Mouse (Mus musculus) frontal cortex, adult 2 months (tissue): ENCODE data around the gene Sacm1l. TPM values are rescaled to one million over a fixed set of nuclear protein-coding genes. Genes with fewer than 3 reads are reported as not detected.

Experiments used
- DNase-seq, 2 experiments: peaks; one replicate each; pipeline ENCODE4 v3.0.0; 2022; ENCODE audit warnings: low spot score in 1 of 2; ENCODE audit errors: extremely low spot score in 1 of 2
- polyA plus RNA-seq: library from polyadenylated mRNA; depleted of rRNA; stranded (reverse); fragments of >200 nt; gene quantifications from 2 replicates; pipeline ENCODE4 v1.2.3, GENCODE M21; 2012

Sacm1l gene
- polyA plus RNA-seq, 1 experiment, result 40.8 TPM

- DNase-seq, result no peak
These were observed 10.3 kb downstream of the Sacm1l start for GRCm38 (mm10) chr9:123539823-123540222.

GRCm38 (mm10) chr9:123554599-123554998, 25.0 kb downstream of the Sacm1l start:
- DNase-seq, result no peak

GRCm38 (mm10) chr9:123577360-123578192, 48.0 kb downstream of the Sacm1l start:
- DNase-seq, result no peak

GRCm38 (mm10) chr9:123589240-123589910, 59.8 kb downstream of the Sacm1l start:
- no peak for DNase-seq

GRCm38 (mm10) chr9:123595194-123595593, 65.6 kb downstream of the Sacm1l start:
- DNase-seq, result no peak

GRCm38 (mm10) chr9:123596910-123597309, 67.4 kb downstream of the Sacm1l start:
- no peak for DNase-seq

GRCm38 (mm10) chr9:123597376-123597775, 67.8 kb downstream of the Sacm1l start:
- no peak for DNase-seq

GRCm38 (mm10) chr9:123601529-123601928, 72.0 kb downstream of the Sacm1l start:
- DNase-seq, result no peak

GRCm38 (mm10) chr9:123620311-123621098, 90.9 kb downstream of the Sacm1l start:
- no peak for DNase-seq

- no peak for DNase-seq
These were observed 95.2 kb downstream of the Sacm1l start for GRCm38 (mm10) chr9:123624741-123625140.

GRCm38 (mm10) chr9:123625821-123626220, 96.3 kb downstream of the Sacm1l start:
- DNase-seq, result no peak

- no peak for DNase-seq
These were observed 102.1 kb downstream of the Sacm1l start for GRCm38 (mm10) chr9:123631666-123632065.

- no peak for DNase-seq
These were observed 102.7 kb downstream of the Sacm1l start, which contains the start of gene Slc6a20b for GRCm38 (mm10) chr9:123632281-123632680. Slc6a20b (minus strand) TSS chr9:123632565.

- DNase-seq, result no peak
These were observed 103.4 kb downstream of the Sacm1l start for GRCm38 (mm10) chr9:123632993-123633392.

GRCm38 (mm10) chr9:123636771-123637170, 107.2 kb downstream of the Sacm1l start:
- DNase-seq, result no peak

- DNase-seq, result no peak
These were observed 108.7 kb downstream of the Sacm1l start for GRCm38 (mm10) chr9:123638231-123638630.

GRCm38 (mm10) chr9:123638668-123639089, 109.1 kb downstream of the Sacm1l start:
- DNase-seq, result peak; percentile 11 to 69

GRCm38 (mm10) chr9:123640106-123640505, 110.5 kb downstream of the Sacm1l start:
- DNase-seq, result no peak
